Mouse (Mus musculus) intestine, embryonic 15.5 days (tissue): ENCODE measurements around the gene Ruvbl2. TPM values are rescaled to one million over a fixed set of nuclear protein-coding genes. Genes with fewer than 3 reads are reported as not detected.

Source experiments
- polyA plus RNA-seq: library from polyadenylated mRNA; unstranded; fragments of >200 nt; fragmentation: Nextera tagmentation; extraction: Ambion mirVana; gene quantifications from 2 replicates; pipeline ENCODE4 v1.2.1, GENCODE M21; 2015

Gene Ruvbl2
- polyA plus RNA-seq, 1 experiment from 2014 or later, result 150 TPM

Other genes with a start within 250 kb of the Ruvbl2 start
- 0.61 and 0.69 TPM in 2 replicates for gene Ccdc155, start 233.2 kb downstream of the Ruvbl2 start, polyA plus RNA-seq
- 1.0 and 1.1 TPM in 2 replicates for gene Dkkl1, start 225.9 kb downstream of the Ruvbl2 start, polyA plus RNA-seq
- gene Tead2, start 222.3 kb downstream of the Ruvbl2 start, polyA plus RNA-seq, result 93.2 and 97.0 TPM in 2 replicates
- gene Cd37, start 199.0 kb downstream of the Ruvbl2 start, polyA plus RNA-seq, result 3.5 and 3.6 TPM in 2 replicates
- gene Slc6a16, start 197.0 kb downstream of the Ruvbl2 start, polyA plus RNA-seq, result not detected in 2 replicates
- gene Slc6a21, start 160.6 kb downstream of the Ruvbl2 start, polyA plus RNA-seq, result not detected in 2 replicates
- 20.4 and 29.1 TPM in 2 replicates for gene Trpm4, start 104.3 kb downstream of the Ruvbl2 start, polyA plus RNA-seq
- gene Hrc, start 102.8 kb downstream of the Ruvbl2 start, polyA plus RNA-seq, result 0.97 and 1.2 TPM in 2 replicates
- gene Ppfia3, start 71.1 kb downstream of the Ruvbl2 start, polyA plus RNA-seq, result 5.6 and 6.9 TPM in 2 replicates
- 1.9 and 2.4 TPM in 2 replicates for gene Lin7b, start 67.5 kb downstream of the Ruvbl2 start, polyA plus RNA-seq
- gene Snrnp70, start 42.4 kb downstream of the Ruvbl2 start, polyA plus RNA-seq, result 195 and 200 TPM in 2 replicates
- gene Kcna7, start 32.4 kb downstream of the Ruvbl2 start, polyA plus RNA-seq, result 0.13 and 0.19 TPM in 2 replicates
- gene Ntf5, start 24.4 kb downstream of the Ruvbl2 start, polyA plus RNA-seq, result 1.7 and 2.1 TPM in 2 replicates
- 0.27 and 0.52 TPM in 2 replicates for gene Lhb, start 17.3 kb downstream of the Ruvbl2 start, polyA plus RNA-seq
- 39.6 and 42.4 TPM in 2 replicates for gene Gys1, start 3.3 kb downstream of the Ruvbl2 start, polyA plus RNA-seq
- gene Ftl1, start 21.8 kb upstream of the Ruvbl2 start, polyA plus RNA-seq, result 5,581 and 6,050 TPM in 2 replicates
- 181 and 185 TPM in 2 replicates for gene Bax, start 28.8 kb upstream of the Ruvbl2 start, polyA plus RNA-seq
- 1.8 and 1.9 TPM in 2 replicates for gene Tulp2, start 43.8 kb upstream of the Ruvbl2 start, polyA plus RNA-seq
- gene Gm45808, start 48.7 kb upstream of the Ruvbl2 start, polyA plus RNA-seq, result not detected in 2 replicates
- gene Dhdh, start 50.7 kb upstream of the Ruvbl2 start, polyA plus RNA-seq, result 2.6 and 2.7 TPM in 2 replicates
- 209 and 229 TPM in 2 replicates for gene Nucb1, start 72.3 kb upstream of the Ruvbl2 start, polyA plus RNA-seq
- 16.5 and 17.0 TPM in 2 replicates for gene Ppp1r15a, start 88.2 kb upstream of the Ruvbl2 start, polyA plus RNA-seq
- gene Plekha4, start 88.2 kb upstream of the Ruvbl2 start, polyA plus RNA-seq, result 0.83 and 1.5 TPM in 2 replicates
- gene Hsd17b14, start 116.8 kb upstream of the Ruvbl2 start, polyA plus RNA-seq, result 2.1 and 2.8 TPM in 2 replicates
- 59.5 and 67.6 TPM in 2 replicates for gene Bcat2, start 132.1 kb upstream of the Ruvbl2 start, polyA plus RNA-seq
- gene Fgf21, start 177.4 kb upstream of the Ruvbl2 start, polyA plus RNA-seq, result 0.18 and 0.30 TPM in 2 replicates
- 0.38 and 0.73 TPM in 2 replicates for gene Fut1, start 179.2 kb upstream of the Ruvbl2 start, polyA plus RNA-seq
- gene Izumo1, start 183.7 kb upstream of the Ruvbl2 start, polyA plus RNA-seq, result 0.13 TPM in 1 of 2 replicates, not detected in the other
- gene Rasip1, start 189.4 kb upstream of the Ruvbl2 start, polyA plus RNA-seq, result 9.8 and 9.9 TPM in 2 replicates
- gene Mamstr, start 201.9 kb upstream of the Ruvbl2 start, polyA plus RNA-seq, result 5.2 and 7.3 TPM in 2 replicates
- gene Fut2, start 228.3 kb upstream of the Ruvbl2 start, polyA plus RNA-seq, result 12.2 and 12.8 TPM in 2 replicates
- 0.73 TPM in 2 replicates for gene Ntn5, start 245.9 kb upstream of the Ruvbl2 start, polyA plus RNA-seq